ENCODE assay signal across 8 mouse cellular contexts in the genomic region with DNA sequence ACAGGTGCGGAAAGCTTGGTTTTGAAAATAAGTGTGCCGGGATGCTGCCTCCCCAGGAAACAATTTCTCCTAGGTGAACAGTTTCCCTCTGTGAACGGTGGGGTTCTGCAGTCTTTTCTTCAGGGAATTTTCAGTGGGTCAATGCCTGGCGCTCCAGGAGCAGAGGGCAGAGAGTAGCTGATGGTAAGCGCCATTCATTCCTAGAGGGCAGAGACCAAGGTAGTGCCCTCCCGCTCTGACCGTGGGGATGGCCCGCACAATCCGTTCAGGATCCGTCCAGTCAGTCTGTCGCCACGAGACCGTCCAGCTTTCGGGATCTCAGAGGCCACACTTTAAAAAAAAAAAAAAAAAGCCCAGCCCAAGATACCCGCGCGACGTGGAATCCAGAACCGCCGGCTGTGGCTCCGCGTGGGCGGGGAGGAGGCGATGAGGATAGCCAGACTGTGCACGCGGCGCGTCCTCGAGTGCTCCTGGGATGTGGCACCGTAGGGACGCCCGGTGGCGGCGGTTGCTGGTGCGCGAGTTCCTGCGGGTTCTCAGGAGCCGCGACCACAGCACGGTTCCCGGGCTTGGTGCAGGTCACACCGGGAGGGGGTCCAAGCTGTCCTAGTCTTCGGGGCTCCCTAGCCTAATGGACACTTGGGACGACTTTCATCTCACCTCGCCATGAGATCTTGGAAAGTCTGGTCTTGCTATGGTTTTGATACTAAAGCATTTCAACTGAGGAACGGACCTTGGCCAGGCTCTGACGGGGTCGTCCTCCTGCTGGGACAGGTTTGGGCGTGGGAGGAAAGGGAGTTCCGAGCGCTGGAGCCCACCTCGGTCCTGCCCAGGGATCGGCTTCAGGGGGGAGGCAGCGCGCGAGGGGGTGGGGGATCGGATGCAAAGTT. TPM values are rescaled to one million over a fixed set of nuclear protein-coding genes. Genes with fewer than 3 reads are reported as not detected.
DNase-seq lines count a peak whose midpoint lies in the region; ATAC-seq and TF ChIP-seq lines count a peak whose summit lies in the region.
"Had no signal": no experiment of that assay in that cellular context is flagged by ENCODE, and none has a peak within 500 bp of the region (broad histone marks: within the 10 kb centered on the region; RNA-seq: fewer than 3 reads in every experiment).

No protein-coding gene starts in this region.

- no peak for DNase-seq in testis, postnatal 14 days (ENCODE audit: low spot score)
- DNase-seq in layer of hippocampus, adult 2 months (ENCODE audit: low spot score in 2 of 2) = no peak
- no peak for DNase-seq in ovary, postnatal 36 days (ENCODE audit: low spot score)
- DNase-seq in thymus, postnatal 25 days = no peak

- H3K27ac ChIP-seq in testis, adult 2 months (ENCODE audit: control insufficient read depth, insufficient read depth, low read depth, low read length) = peak overlapping the region; percentile 81
- no peak overlapping the region for H3K27ac ChIP-seq in forebrain, embryonic 15.5 days (replicated peaks)
- H3K27ac ChIP-seq in limb, embryonic 15.5 days = no peak overlapping the region
- H3K27ac ChIP-seq in layer of hippocampus, adult 2 months = no peak overlapping the region

- H3K36me3 ChIP-seq in testis, adult 2 months (ENCODE audit: control insufficient read depth, insufficient read depth, low read length) = no peaks in the 10 kb centered on the region
- no peaks in the 10 kb centered on the region for H3K36me3 ChIP-seq in forebrain, embryonic 15.5 days
- H3K36me3 ChIP-seq in limb, embryonic 15.5 days = no peaks in the 10 kb centered on the region

- H3K4me2 ChIP-seq in forebrain, embryonic 15.5 days (replicated peaks) = peak overlapping the region; percentile 15; the same call in 1 of the 2 replicates
- peak overlapping the region; percentile 27 for H3K4me2 ChIP-seq in limb, embryonic 15.5 days

- no peak for ATAC-seq in forebrain, embryonic 15.5 days (replicated peaks)
- no peak for ATAC-seq in limb, embryonic 15.5 days (ENCODE audit: insufficient number of reproducible peaks, low FRiP score, low TSS enrichment, low read depth)

- 1% methylated on average over 57 of the region's 57 CpGs for WGBS in forebrain, embryonic 15.5 days
- WGBS in limb, embryonic 15.5 days = 3% methylated on average over 56 of the region's 57 CpGs

- no peaks in the 10 kb centered on the region for H3K9me3 ChIP-seq in forebrain, embryonic 15.5 days
- no peaks in the 10 kb centered on the region for H3K9me3 ChIP-seq in limb, embryonic 15.5 days

- no peak; the same call in 1 of the 2 replicates for TF ChIP-seq POLR2A in testis, adult 2 months (IDR thresholded peaks at IDR 0.05; ENCODE audit: control insufficient read depth, low read depth, low read length)

- no peaks in the 10 kb centered on the region for H3K27me3 ChIP-seq in testis, adult 2 months (ENCODE audit: control insufficient read depth, insufficient read depth, low read length)
- H3K27me3 ChIP-seq in forebrain, embryonic 15.5 days = peaks cover 60% of the 10 kb centered on the region
- H3K27me3 ChIP-seq in limb, embryonic 15.5 days = peaks cover 65% of the 10 kb centered on the region

- peak overlapping the region; percentile 86 for H3K4me3 ChIP-seq in testis, adult 2 months (ENCODE audit: control insufficient read depth, low read depth, low read length)
- H3K4me3 ChIP-seq in forebrain, embryonic 15.5 days = peak overlapping the region; percentile 8
- peak overlapping the region; percentile 19 for H3K4me3 ChIP-seq in limb, embryonic 15.5 days
- no peak overlapping the region for H3K4me3 ChIP-seq in layer of hippocampus, adult 2 months

- H3K9ac ChIP-seq in forebrain, embryonic 15.5 days (replicated peaks) = no peak overlapping the region
- H3K9ac ChIP-seq in limb, embryonic 15.5 days = no peak overlapping the region

- peaks cover 26% of the 10 kb centered on the region for H3K4me1 ChIP-seq in testis, adult 2 months (ENCODE audit: control insufficient read depth, insufficient read depth, low read length)
- peaks cover 27% of the 10 kb centered on the region for H3K4me1 ChIP-seq in forebrain, embryonic 15.5 days
- H3K4me1 ChIP-seq in limb, embryonic 15.5 days = peaks cover 30% of the 10 kb centered on the region

- TF ChIP-seq CTCF in testis, adult 2 months (IDR thresholded peaks at IDR 0.05; ENCODE audit: control insufficient read depth, insufficient read depth, insufficient replicate concordance, low read depth, low read length) = no peak
- TF ChIP-seq CTCF in layer of hippocampus, adult 2 months (conservative IDR thresholded peaks at IDR 0.05) = no peak

RNA-seq across cellular contexts. Expression of a gene that starts 3.7 kb away (rescaled TPM):
- polyA plus RNA-seq in testis, adult 2 months (2012; rRNA removed) = not detected in 2 replicates
- polyA plus RNA-seq in forebrain, embryonic 15.5 days (2015; fragmentation: Nextera tagmentation; extraction: Ambion mirVana) = not detected in 2 replicates
- not detected in 2 replicates for polyA plus RNA-seq in limb, embryonic 15.5 days (2015; fragmentation: Nextera tagmentation; extraction: Ambion mirVana)
- total RNA-seq in layer of hippocampus, adult 2 months (2021) = not detected
- total RNA-seq: liver, adult 2 months had no signal
- polyA plus RNA-seq: liver, adult 2 months had no signal

RNA-seq across cellular contexts. Expression of a gene that starts 21.8 kb away (rescaled TPM):
- polyA plus RNA-seq in testis, adult 2 months (2012; rRNA removed) = 10.2 and 14.2 TPM in 2 replicates
- 212 and 213 TPM in 2 replicates for polyA plus RNA-seq in forebrain, embryonic 15.5 days (2015; fragmentation: Nextera tagmentation; extraction: Ambion mirVana)
- polyA plus RNA-seq in limb, embryonic 15.5 days (2015; fragmentation: Nextera tagmentation; extraction: Ambion mirVana) = 162 and 186 TPM in 2 replicates
- total RNA-seq in layer of hippocampus, adult 2 months (2021) = 100 to 1,000 TPM; 175 to 180 TPM

RNA-seq across cellular contexts. Expression of a gene that starts 35.6 kb away (rescaled TPM):
- polyA plus RNA-seq in testis, adult 2 months (2012; rRNA removed) = 0.38 and 3.5 TPM in 2 replicates
- 0.20 and 0.32 TPM in 2 replicates for polyA plus RNA-seq in forebrain, embryonic 15.5 days (2015; fragmentation: Nextera tagmentation; extraction: Ambion mirVana)
- 2.2 and 2.6 TPM in 2 replicates for polyA plus RNA-seq in limb, embryonic 15.5 days (2015; fragmentation: Nextera tagmentation; extraction: Ambion mirVana)
- total RNA-seq in layer of hippocampus, adult 2 months (2021) = 1 to 10 TPM; 4.4 TPM

Comparison
In these comparisons a context has a peak if more than half of its experiments do, and no peak if none do; other contexts are left out.
1. RNA of a gene that starts 21.8 kb away (polyA plus RNA-seq): 212 to 213 TPM in forebrain, embryonic 15.5 days and 162 to 186 TPM in limb, embryonic 15.5 days; 10.2 to 14.2 TPM in testis, adult 2 months; every median in the first group is over 10 times any median in the second.